Mouse (Mus musculus) erythroblast, embryonic 14.5 days (primary cell): ENCODE results near the gene Gm14190.

ENCODE experiments used
- GATA1 ChIP-seq: IDR thresholded peaks from 2 replicates; pipeline ENCODE4 v1.6.1; 2012; ENCODE audit warnings: low read length, inconsistent platforms, mixed read lengths
- TAL1 ChIP-seq: IDR thresholded peaks from 3 replicates; pipeline ENCODE4 v1.6.1; 2012; ENCODE audit warnings: low read length, inconsistent platforms, mixed read lengths

DNA sequence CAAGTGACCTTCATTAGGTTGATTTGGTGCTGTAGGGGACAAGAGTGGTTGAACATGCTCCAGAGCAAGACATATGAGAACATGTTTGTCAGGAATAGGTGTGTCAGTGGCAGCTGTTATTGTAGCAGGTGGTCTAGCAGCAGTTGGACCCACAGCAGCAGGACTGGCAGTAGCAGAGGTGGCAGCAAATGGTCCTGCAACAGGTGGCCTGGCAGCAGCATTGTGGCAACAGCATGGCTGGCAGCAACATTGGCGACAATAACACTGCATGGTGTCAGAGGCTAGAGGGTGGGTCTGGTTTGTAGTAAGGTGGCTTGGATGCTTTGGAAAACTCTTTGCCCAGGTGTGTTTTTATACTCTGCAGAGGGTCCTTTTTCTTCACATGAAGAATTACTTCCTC is 28.2 kb upstream of the Gm14190 start:
- TF ChIP-seq GATA1 (no peak), TAL1 (no peak)
